Mouse (Mus musculus) MEL (cell line): Measurements from ENCODE around the gene Sdad1. TPM values are rescaled to one million over a fixed set of nuclear protein-coding genes. Genes with fewer than 3 reads are reported as not detected.
A peak's percentile ranks its signal among the peaks of the same experiment; 100 is the strongest.

Experiments used
- DNase-seq: peaks from one replicate; pipeline ENCODE4 v3.0.0; 2011; ENCODE audit warnings: low read depth, low spot score
- H3K27ac ChIP-seq: 2 replicates; pipeline ENCODE4 v1.5.1; 2012; ENCODE audit warnings: low read depth, mild to moderate bottlenecking, control low read depth, low read length, moderate library complexity; ENCODE audit not compliant: control insufficient read depth
- H3K27me3 ChIP-seq, 2 experiments: fragments of 150-350 bp in 1 of 2; sonication (generic) in 1 of 2; 2 replicates each; pipeline ENCODE4 v1.6.1; 2012; ENCODE audit warnings: low read length in 2 of 2, mild to moderate bottlenecking in 2 of 2, improper control_type of control experiment in 1 of 2, moderate library complexity in 1 of 2; ENCODE audit not compliant: insufficient read depth in 2 of 2, control insufficient read depth in 1 of 2
- H3K36me3 ChIP-seq, 2 experiments: 2 replicates each; pipeline ENCODE4 v1.6.1; 2012 to 2014; ENCODE audit warnings: low read length in 2 of 2, improper control_type of control experiment in 1 of 2, inconsistent platforms in 1 of 2, mild to moderate bottlenecking in 1 of 2; ENCODE audit not compliant: insufficient read depth in 2 of 2, control insufficient read depth in 1 of 2
- H3K4me1 ChIP-seq, 2 experiments: fragments of 150-350 bp in 1 of 2; sonication (generic) in 1 of 2; 2 replicates each; pipeline ENCODE4 v1.6.1; 2012; ENCODE audit warnings: low read length in 2 of 2, improper control_type of control experiment in 1 of 2, mild to moderate bottlenecking in 1 of 2; ENCODE audit not compliant: insufficient read depth in 2 of 2, control insufficient read depth in 1 of 2
- H3K4me3 ChIP-seq, 2 experiments: fragments of 150-350 bp in 1 of 2; sonication (generic) in 1 of 2; 2 replicates each; pipeline ENCODE4 v1.5.1; 2012; ENCODE audit warnings: low read depth in 2 of 2, low read length in 2 of 2, mild to moderate bottlenecking in 2 of 2, moderate library complexity in 2 of 2, control low read depth in 1 of 2, improper control_type of control experiment in 1 of 2; ENCODE audit not compliant: control insufficient read depth in 1 of 2, insufficient read depth in 1 of 2
- H3K79me2 ChIP-seq: 2 replicates; pipeline ENCODE4 v1.6.1; 2012; ENCODE audit warnings: mild to moderate bottlenecking, low read length, moderate library complexity; ENCODE audit not compliant: control insufficient read depth, poor library complexity, insufficient read depth
- H3K9ac ChIP-seq: 2 replicates; pipeline ENCODE4 v1.6.1; 2012; ENCODE audit warnings: low read depth, mild to moderate bottlenecking, control low read depth, low read length, moderate library complexity; ENCODE audit not compliant: control insufficient read depth, poor library complexity, severe bottlenecking
- H3K9me3 ChIP-seq: fragments of 150-350 bp; sonication (generic); replicated peaks from 2 replicates; pipeline ENCODE4 v1.6.1; 2012; ENCODE audit warnings: mild to moderate bottlenecking, low read length, improper control_type of control experiment, moderate library complexity; ENCODE audit not compliant: insufficient read depth
- BHLHE40 ChIP-seq: IDR thresholded peaks from 2 replicates; pipeline ENCODE4 v1.6.1; 2012; ENCODE audit warnings: low read depth, mild to moderate bottlenecking, inconsistent platforms, low read length, improper control_type of control experiment, borderline replicate concordance
- CTCF ChIP-seq, 3 experiments: IDR thresholded peaks in 2 of 3; conservative IDR thresholded peaks in 1 of 3; 2 replicates each; pipeline ENCODE4 v1.5.1; 2011 to 2012; ENCODE audit warnings: low read length in 3 of 3, low read depth in 2 of 3, mild to moderate bottlenecking in 2 of 3, improper control_type of control experiment in 1 of 3, inconsistent platforms in 1 of 3, mixed read lengths in 1 of 3, moderate library complexity in 1 of 3; ENCODE audit not compliant: control insufficient read depth in 1 of 3, insufficient read depth in 1 of 3, poor library complexity in 1 of 3, severe bottlenecking in 1 of 3
- ELF1 ChIP-seq: IDR thresholded peaks from 2 replicates; pipeline ENCODE4 v1.6.1; 2014; ENCODE audit warnings: low read depth, mild to moderate bottlenecking, inconsistent platforms, low read length, improper control_type of control experiment, moderate library complexity
- ETS1 ChIP-seq: IDR thresholded peaks from 2 replicates; pipeline ENCODE4 v1.6.1; 2012; ENCODE audit warnings: low read depth, mild to moderate bottlenecking, inconsistent platforms, low read length, improper control_type of control experiment, moderate library complexity
- GABPA ChIP-seq: IDR thresholded peaks from 2 replicates; pipeline ENCODE4 v1.6.1; 2012; ENCODE audit warnings: low read depth, mild to moderate bottlenecking, inconsistent platforms, low read length, improper control_type of control experiment, moderate library complexity
- MAFK ChIP-seq: IDR thresholded peaks from 2 replicates; pipeline ENCODE4 v1.6.1; 2011; ENCODE audit warnings: low read depth, mild to moderate bottlenecking, low read length, improper control_type of control experiment, borderline replicate concordance
- MAX ChIP-seq: IDR thresholded peaks from 2 replicates; pipeline ENCODE4 v1.6.1; 2011; ENCODE audit warnings: low read length, improper control_type of control experiment
- MAZ ChIP-seq: IDR thresholded peaks from 2 replicates; pipeline ENCODE4 v1.6.1; 2012; ENCODE audit warnings: low read depth, mild to moderate bottlenecking, inconsistent platforms, low read length, improper control_type of control experiment
- MEF2A ChIP-seq: IDR thresholded peaks from 2 replicates; pipeline ENCODE4 v1.6.1; 2014; ENCODE audit warnings: low read depth, mild to moderate bottlenecking, inconsistent platforms, low read length, improper control_type of control experiment; ENCODE audit not compliant: poor library complexity, insufficient replicate concordance, severe bottlenecking; ENCODE audit errors: extremely low read depth
- NELFE ChIP-seq: IDR thresholded peaks from 2 replicates; pipeline ENCODE4 v1.6.1; 2011; ENCODE audit warnings: low read depth, low read length, improper control_type of control experiment
- NRF1 ChIP-seq: IDR thresholded peaks from 2 replicates; pipeline ENCODE4 v1.6.1; 2014; ENCODE audit warnings: low read depth, mild to moderate bottlenecking, inconsistent platforms, low read length, improper control_type of control experiment, moderate library complexity; ENCODE audit not compliant: poor library complexity, insufficient read depth, severe bottlenecking
- RAD21 ChIP-seq: IDR thresholded peaks from 2 replicates; pipeline ENCODE4 v1.6.1; 2011; ENCODE audit warnings: mild to moderate bottlenecking, low read depth, low read length, improper control_type of control experiment
- RCOR1 ChIP-seq: IDR thresholded peaks from 2 replicates; pipeline ENCODE4 v1.6.1; 2012; ENCODE audit warnings: low read depth, mild to moderate bottlenecking, inconsistent platforms, low read length, improper control_type of control experiment
- SIN3A ChIP-seq: IDR thresholded peaks from 2 replicates; pipeline ENCODE4 v1.6.1; 2012; ENCODE audit warnings: low read length, improper control_type of control experiment, inconsistent platforms
- SMC3 ChIP-seq: IDR thresholded peaks from 2 replicates; pipeline ENCODE4 v1.6.1; 2011; ENCODE audit warnings: low read depth, low read length, improper control_type of control experiment
- UBTF ChIP-seq: IDR thresholded peaks from 2 replicates; pipeline ENCODE4 v1.6.1; 2012; ENCODE audit warnings: low read depth, mild to moderate bottlenecking, inconsistent platforms, low read length, improper control_type of control experiment, moderate library complexity, borderline replicate concordance; ENCODE audit not compliant: insufficient read depth
- USF1 ChIP-seq: IDR thresholded peaks from 2 replicates; pipeline ENCODE4 v1.6.1; 2014; ENCODE audit warnings: low read depth, mild to moderate bottlenecking, inconsistent platforms, low read length, improper control_type of control experiment, moderate library complexity
- ZC3H11A ChIP-seq: IDR thresholded peaks from 2 replicates; pipeline ENCODE4 v1.6.1; 2012; ENCODE audit warnings: low read depth, mild to moderate bottlenecking, inconsistent platforms, low read length, improper control_type of control experiment
- ZNF384 ChIP-seq: IDR thresholded peaks from 2 replicates; pipeline ENCODE4 v1.6.1; 2012; ENCODE audit warnings: low read depth, mild to moderate bottlenecking, inconsistent platforms, low read length, improper control_type of control experiment
- polyA plus RNA-seq, 2 experiments: library from polyadenylated mRNA; stranded (reverse) in 1 of 2; unstranded in 1 of 2; fragments of >175 nt in 1 of 2; fragments of >200 nt in 1 of 2; gene quantifications; 2 replicates each; pipeline versions ENCODE4 v1.2.1 to v1.2.4; 2012; ENCODE audit warnings: low replicate concordance in 2 of 2, low read depth in 1 of 2; ENCODE audit not compliant: insufficient read length in 2 of 2, insufficient read depth in 1 of 2, missing spikeins in 1 of 2
- total RNA-seq: library from RNA; depleted of rRNA; stranded (reverse); fragments of 300-350 nt; gene quantifications from 2 replicates; pipeline ENCODE4 v1.2.3, GENCODE M21; 2012

The Sdad1 gene
- total and polyA plus RNA-seq, 3 experiments = 72.4 to 73.0 TPM; not detected in 1

- Histone ChIP-seq H3K4me1 (peaks cover 0 to 6% of the 10 kb centered on the region in 2 experiments; a peak in 1 of 4 replicates), H3K79me2 (no peaks in the 10 kb centered on the region), H3K9ac (no peak overlapping the region), H3K4me3 (no peak overlapping the region), H3K27ac (no peak overlapping the region), H3K9me3 (no peaks in the 10 kb centered on the region), H3K27me3 (no peaks in the 10 kb centered on the region), H3K36me3 (peaks cover 0 to 4% of the 10 kb centered on the region in 2 experiments; a peak in 1 of 4 replicates)
- no peak for DNase-seq
- TF ChIP-seq UBTF = no peak
- no peak for TF ChIP-seq GABPA
- TF ChIP-seq ELF1 = no peak
- no peak for TF ChIP-seq BHLHE40
- TF ChIP-seq MAZ = no peak
- no peak for TF ChIP-seq SIN3A
- no peak for TF ChIP-seq NRF1
- TF ChIP-seq ZC3H11A = no peak
- TF ChIP-seq NELFE = no peak
- TF ChIP-seq MAX = no peak
- TF ChIP-seq ZNF384 = no peak
- TF ChIP-seq RCOR1 = no peak
- no peak for TF ChIP-seq USF1
- TF ChIP-seq MAFK = no peak
Observed at GRCm38 (mm10) chr5:92252797-92253343, 57.4 kb downstream of the Sdad1 start.

GRCm38 (mm10) chr5:92252031-92252430 is 58.2 kb downstream of the Sdad1 start:
- H3K27ac ChIP-seq = no peak overlapping the region
- no peaks in the 10 kb centered on the region for H3K79me2 ChIP-seq
- no peaks in the 10 kb centered on the region for H3K27me3 ChIP-seq
- TF ChIP-seq ETS1 (no peak), SMC3 (peak; percentile 48), CTCF (IDR thresholded peaks at IDR 0.05 in 2 of 3, conservative IDR thresholded peaks at IDR 0.05 in 1 of 3; ENCODE audit: control insufficient read depth in 1 of 3, insufficient read depth in 1 of 3, low read depth in 2 of 3, low read length in 3 of 3, poor library complexity in 1 of 3, severe bottlenecking in 1 of 3) (peak; percentile 20 to 46 (median 27); a peak in 4 of 6 replicates), MEF2A (no peak), RAD21 (peak; percentile 30), ZC3H11A (peak; percentile 23; the same call in 1 of the 2 replicates)
- H3K4me1 ChIP-seq = no peaks in the 10 kb centered on the region
- H3K9ac ChIP-seq = no peak overlapping the region
- H3K4me3 ChIP-seq = no peak overlapping the region
- peak; percentile 37 for DNase-seq
- no peaks in the 10 kb centered on the region for H3K9me3 ChIP-seq
- no peaks in the 10 kb centered on the region for H3K36me3 ChIP-seq
